Mouse (Mus musculus) skeletal muscle tissue, adult 2 months (tissue): ENCODE results near the gene Dhh.
"Not testable (repeated sequence)": the region's sequence is repeated elsewhere in the genome, so short reads cannot be mapped to it uniquely, and the experiment has no call there.

ENCODE experiments used
- DNase-seq: peaks from one replicate; pipeline ENCODE4 v3.0.0-alpha.2; 2012; ENCODE audit warnings: low read depth, low spot score

The Dhh gene

GRCm38 (mm10) chr15:98897928-98898800, at the start of gene Dhh:
Dhh (minus strand) TSS chr15:98898540.
- DNase-seq = no peak

GRCm38 (mm10) chr15:98947884-98948283, 49.5 kb upstream of the Dhh start:
- no peak for DNase-seq

DNA sequence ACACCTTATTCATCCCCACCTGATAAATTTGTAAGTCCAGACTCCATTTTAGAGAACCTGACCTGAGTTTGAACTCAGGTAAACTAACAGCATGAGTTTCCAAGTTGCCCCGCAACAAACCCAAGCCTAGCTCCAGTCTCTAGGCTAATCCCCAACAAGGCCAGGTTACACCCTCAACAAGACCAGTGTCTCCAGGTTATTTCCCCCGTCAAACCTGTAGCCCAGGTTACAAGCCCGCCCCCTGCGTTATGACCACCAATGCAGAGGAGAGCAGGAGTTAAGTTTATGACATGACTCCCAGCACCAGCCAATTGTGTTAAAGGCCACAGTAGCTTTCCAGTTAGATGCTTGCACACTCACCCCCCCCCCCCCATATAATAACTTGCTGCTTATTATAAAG, 44.8 kb upstream of the Dhh start:
- no peak for DNase-seq

DNA sequence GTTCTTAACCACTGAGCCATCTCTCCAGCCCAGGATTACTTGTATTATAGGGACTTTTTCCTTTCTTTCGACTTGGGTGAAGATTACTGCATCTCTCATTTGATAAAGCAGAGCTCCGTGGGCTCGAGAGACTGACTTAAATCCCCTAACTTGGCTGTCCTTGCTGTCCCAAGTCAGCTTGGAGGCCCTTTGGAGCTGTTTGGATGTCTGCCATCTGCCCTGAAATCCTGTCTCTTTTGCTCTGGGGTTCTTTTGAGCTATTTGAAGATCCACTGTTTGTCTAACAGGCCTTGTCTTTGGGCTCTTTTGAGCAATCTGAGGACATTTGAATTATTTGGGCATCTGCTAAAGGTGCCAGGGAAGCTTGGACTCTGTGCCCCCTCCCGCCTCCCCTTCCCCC, 43.7 kb upstream of the Dhh start:
- no peak for DNase-seq

GRCm38 (mm10) chr15:98941539-98941938, 43.2 kb upstream of the Dhh start:
- DNase-seq = no peak

GRCm38 (mm10) chr15:98940816-98941215, 42.5 kb upstream of the Dhh start:
- no peak for DNase-seq

GRCm38 (mm10) chr15:98934217-98934839, 36.0 kb upstream of the Dhh start, which contains the start of gene Tuba1b:
Tuba1b (minus strand) TSS chr15:98934565.
- DNase-seq = peak; percentile 85

- peak; percentile 95 for DNase-seq
Measured at GRCm38 (mm10) chr15:98933833-98934216, 35.5 kb upstream of the Dhh start.

- peak; percentile 17 for DNase-seq
Measured at GRCm38 (mm10) chr15:98933004-98933671, 34.8 kb upstream of the Dhh start.

GRCm38 (mm10) chr15:98930998-98931397, 32.7 kb upstream of the Dhh start:
- no peak for DNase-seq

GRCm38 (mm10) chr15:98930017-98930734, 31.8 kb upstream of the Dhh start:
- DNase-seq = no peak

DNA sequence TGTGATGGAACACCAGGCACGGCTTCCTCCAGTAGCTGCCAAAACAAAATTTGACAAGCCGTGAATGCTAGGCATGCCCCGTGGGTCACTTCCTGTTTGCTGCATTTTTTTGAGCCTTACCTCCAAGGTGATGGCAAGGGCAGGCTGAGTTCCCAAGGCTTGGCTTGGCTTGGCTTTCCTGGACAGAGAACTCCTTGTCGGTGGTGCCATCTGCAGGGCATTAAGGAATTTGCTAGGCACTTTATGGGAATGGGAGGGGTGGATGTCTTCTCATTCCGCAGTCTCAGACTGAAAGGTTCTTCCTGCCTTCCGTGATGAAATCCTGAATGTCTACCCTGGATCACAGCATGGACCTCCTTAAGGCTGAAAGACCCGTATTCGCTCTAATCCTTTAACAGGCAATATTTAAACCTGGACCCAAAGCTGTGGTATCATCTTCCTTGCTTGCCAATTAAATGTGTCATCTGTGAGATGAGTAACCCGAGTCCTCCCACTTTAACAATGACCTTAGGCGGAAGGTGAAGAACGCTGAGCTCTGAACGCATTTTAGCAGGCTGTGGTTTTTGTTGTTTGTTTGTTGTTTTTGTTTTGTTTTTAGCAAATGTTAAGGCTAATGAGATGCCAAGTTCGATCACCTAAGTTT, 30.4 kb upstream of the Dhh start:
- peak; percentile 59 for DNase-seq

DNA sequence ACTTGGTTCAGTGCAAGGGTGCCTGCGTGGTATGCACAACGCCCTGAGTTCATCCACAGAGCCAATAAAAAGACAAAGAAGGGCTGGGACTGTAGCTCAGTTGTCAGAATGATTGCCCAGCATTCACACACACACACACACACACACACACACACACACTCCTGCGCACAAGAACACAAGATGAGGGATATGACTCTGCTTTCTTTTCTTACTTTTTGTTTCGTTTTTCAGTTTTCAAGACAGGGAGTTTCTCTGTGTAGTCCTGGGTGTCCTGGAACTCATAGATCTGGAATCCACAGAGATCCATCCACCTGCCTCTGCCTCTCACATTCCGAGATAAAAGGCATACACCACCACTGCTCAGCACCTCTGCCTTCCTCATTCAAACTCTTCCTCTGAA, 29.2 kb upstream of the Dhh start:
- no peak for DNase-seq

DNA sequence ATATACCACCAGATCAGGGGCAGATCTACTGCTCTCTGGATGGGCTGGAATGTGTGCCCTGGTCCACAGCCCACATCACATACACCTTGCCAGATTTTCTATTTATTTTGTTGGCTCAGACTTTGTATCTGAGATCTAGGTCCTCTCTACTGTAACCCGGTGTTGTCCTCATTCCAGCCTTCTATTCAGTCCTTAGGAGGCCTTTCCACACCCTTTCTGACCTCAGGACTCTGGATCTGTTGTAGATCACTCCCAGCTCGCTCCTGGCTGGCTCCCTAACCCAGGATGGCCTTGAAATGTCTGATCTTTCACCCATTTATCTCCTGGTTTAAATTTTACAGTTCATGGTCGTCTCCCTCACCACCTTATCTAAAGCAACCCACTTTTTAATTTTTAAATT, 26.3 kb upstream of the Dhh start:
- no peak for DNase-seq

DNA sequence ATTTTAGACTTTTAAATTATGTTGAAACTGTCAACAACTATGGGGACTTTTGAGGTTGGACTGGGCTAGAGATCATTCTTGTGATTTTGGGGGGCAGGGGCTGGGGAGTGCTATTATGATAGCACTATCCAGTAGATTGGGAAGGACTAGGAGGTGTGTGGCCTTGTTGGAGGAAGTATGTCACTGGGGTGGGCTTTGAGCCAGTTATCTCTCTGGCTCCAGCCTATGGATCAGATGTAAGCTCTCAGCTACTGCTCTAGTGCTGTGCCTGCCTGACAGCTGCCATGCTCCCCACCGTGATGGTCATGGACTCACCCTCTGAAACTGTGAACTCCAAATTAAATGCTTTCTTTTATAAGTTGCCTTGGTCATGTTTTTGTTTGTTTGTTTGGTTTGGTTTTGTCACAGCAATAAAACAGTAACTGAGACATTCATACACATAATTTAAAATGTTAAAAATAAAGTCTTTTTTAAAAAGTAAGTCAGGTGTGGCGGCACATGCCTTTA, 24.7 kb upstream of the Dhh start:
- no peak for DNase-seq

DNA sequence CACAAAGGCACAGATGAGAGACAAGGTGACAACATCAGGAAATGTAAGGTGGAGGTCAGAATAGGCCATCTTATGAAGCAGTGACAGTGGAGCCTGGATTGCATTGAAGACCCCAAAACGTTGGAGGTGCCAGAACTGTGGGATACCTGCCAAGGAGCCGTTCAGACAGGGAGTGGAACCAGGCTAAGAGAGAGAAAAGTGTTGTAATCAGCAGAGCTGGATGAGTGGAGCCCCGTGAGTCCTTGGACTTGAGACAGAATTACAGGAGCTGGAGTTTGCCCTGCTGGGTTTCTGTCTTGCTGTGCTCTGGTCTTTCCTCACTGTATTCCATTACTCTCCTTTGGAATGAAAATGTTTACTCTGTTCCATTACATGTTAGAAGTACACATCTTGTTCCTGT, 24.2 kb upstream of the Dhh start:
- DNase-seq = no peak

GRCm38 (mm10) chr15:98921510-98921909, 23.2 kb upstream of the Dhh start:
- no peak for DNase-seq

DNA sequence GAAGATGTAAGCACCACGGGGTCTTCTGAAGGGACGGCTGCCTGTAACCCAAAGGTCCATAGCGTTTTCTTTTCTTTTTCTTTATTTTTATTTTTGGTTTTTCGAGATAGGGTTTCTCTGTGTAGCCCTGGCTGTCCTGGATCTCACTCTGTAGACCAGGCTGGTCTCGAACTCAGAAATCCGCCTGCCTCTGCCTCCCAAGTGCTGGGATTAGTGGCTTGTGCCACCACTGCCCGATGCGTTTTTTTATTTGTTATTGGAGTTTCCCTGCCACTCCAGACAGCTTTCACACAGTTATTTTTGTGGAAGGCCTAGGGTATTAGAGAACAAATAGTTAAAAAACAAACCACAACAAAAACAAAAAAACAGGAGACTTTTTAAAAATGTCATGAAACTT, 20.2 kb upstream of the Dhh start:
- DNase-seq = not testable (repeated sequence)

DNA sequence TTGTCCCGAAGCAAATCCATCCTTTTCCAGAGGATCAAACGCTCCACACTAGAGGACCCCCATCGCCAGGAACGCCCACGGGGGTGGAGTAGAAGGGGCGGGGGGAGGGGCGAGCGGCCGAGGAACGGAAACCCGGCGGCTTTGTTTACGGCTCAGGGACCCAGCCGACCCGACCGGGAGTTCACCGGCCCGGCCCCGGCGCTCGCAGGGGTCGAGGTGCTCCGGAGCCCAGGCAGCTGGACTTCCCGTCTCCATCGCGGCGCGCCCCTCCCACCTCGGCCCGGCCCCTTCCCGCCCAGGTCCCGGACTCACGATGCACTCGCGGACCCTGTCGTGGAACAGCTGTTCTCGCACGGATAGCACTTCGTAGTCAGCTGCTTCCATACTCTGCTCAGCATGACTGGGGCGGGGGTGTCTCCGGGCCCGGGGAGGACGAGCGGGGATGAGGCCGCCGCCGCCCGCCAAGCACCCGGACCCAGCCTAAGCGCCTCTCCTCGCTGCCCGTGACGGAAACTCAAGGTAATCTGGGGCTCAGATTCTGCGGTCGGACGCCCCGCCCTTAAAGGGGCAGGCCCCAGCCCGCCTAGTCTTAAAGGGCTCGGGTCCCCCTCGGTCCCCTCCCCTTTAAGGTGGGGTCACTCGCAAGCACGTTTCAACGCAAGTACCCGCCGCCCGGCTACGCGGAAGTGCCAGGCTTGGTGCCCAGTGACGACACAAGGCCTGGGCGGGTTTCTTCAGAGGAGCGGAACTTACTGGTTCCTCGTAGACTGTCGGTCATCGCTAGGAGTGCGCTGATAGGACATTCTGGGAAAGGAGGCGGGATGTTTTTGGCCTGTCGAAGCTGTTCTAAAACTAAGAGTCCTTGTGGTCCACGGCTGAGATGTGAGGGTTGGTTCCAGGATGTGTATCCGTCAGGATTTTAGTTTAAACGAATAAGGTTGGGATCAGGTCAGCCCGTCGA, 19.5 kb upstream of the Dhh start, which contains the start of gene Lmbr1l:
Lmbr1l (minus strand) TSS at position 694 of the 961 bp plus-strand sequence.
- peak; percentile 99 for DNase-seq

- no peak for DNase-seq
Measured at GRCm38 (mm10) chr15:98917091-98917490, 18.8 kb upstream of the Dhh start.
